In genomic region chr2:11203261-11203660, GRCm38 (mm10) we compare ENCODE assay signal across 18 mouse cellular contexts. TPM values are rescaled to one million over a fixed set of nuclear protein-coding genes. Genes with fewer than 3 reads are reported as not detected.
DNase-seq lines count a peak whose midpoint lies in the region; ATAC-seq lines count a peak whose summit lies in the region.
"Had no signal": no experiment of that assay in that cellular context is flagged by ENCODE, and none has a peak within 500 bp of the region (broad histone marks: within the 10 kb centered on the region; RNA-seq: fewer than 3 reads in every experiment).

No protein-coding gene starts in this region.

- no peak overlapping the region for H3K4me3 ChIP-seq in embryonic facial prominence, embryonic 10.5 days
- no peak overlapping the region for H3K4me3 ChIP-seq in forebrain, embryonic 11.5 days (ENCODE audit: low read depth, low read length)
- H3K4me3 ChIP-seq: hindbrain, embryonic 13.5 days; limb, embryonic 10.5 days; liver, embryonic 15.5 days; neural tube, embryonic 12.5 days had no signal

- ATAC-seq in megakaryocyte-erythroid progenitor cell, adult 5-6 weeks (replicated peaks; ENCODE audit: low FRiP score, low TSS enrichment, poor library complexity, severe bottlenecking): peak; percentile 55
- ATAC-seq in forebrain, embryonic 11.5 days (replicated peaks; ENCODE audit: low FRiP score): no peak
- ATAC-seq: forebrain, embryonic 14.5 days had no signal

- H3K27ac ChIP-seq in embryonic facial prominence, embryonic 10.5 days (replicated peaks): peak overlapping the region; percentile 30; the same call in 1 of the 2 replicates
- no peak overlapping the region for H3K27ac ChIP-seq in forebrain, embryonic 11.5 days (ENCODE audit: low read depth, low read length)
- H3K27ac ChIP-seq: hindbrain, embryonic 13.5 days; liver, embryonic 15.5 days; neural tube, embryonic 12.5 days had no signal

- no peaks in the 10 kb centered on the region for H3K36me3 ChIP-seq in embryonic facial prominence, embryonic 10.5 days (replicated peaks)
- no peaks in the 10 kb centered on the region for H3K36me3 ChIP-seq in forebrain, embryonic 11.5 days (ENCODE audit: control insufficient read depth, insufficient read depth, low read length)
- H3K36me3 ChIP-seq: hindbrain, embryonic 13.5 days; limb, embryonic 10.5 days; liver, embryonic 15.5 days; neural tube, embryonic 12.5 days had no signal

- no peak overlapping the region for H3K4me2 ChIP-seq in forebrain, embryonic 11.5 days (ENCODE audit: low read depth, low read length, severe bottlenecking)
- H3K4me2 ChIP-seq: hindbrain, embryonic 13.5 days; liver, embryonic 15.5 days; midbrain, embryonic 11.5 days; neural tube, embryonic 12.5 days had no signal

- peaks cover 12% of the 10 kb centered on the region for H3K4me1 ChIP-seq in embryonic facial prominence, embryonic 10.5 days
- H3K4me1 ChIP-seq in forebrain, embryonic 11.5 days (replicated peaks; ENCODE audit: control insufficient read depth, insufficient read depth, low read length): no peaks in the 10 kb centered on the region
- H3K4me1 ChIP-seq: hindbrain, embryonic 13.5 days; liver, embryonic 15.5 days; neural tube, embryonic 12.5 days had no signal

- WGBS in embryonic facial prominence, embryonic 10.5 days: 60% methylated on average over 5 of the region's 5 CpGs
- 74% methylated on average over 5 of the region's 5 CpGs for WGBS in forebrain, embryonic 11.5 days

- no peaks in the 10 kb centered on the region for H3K9me3 ChIP-seq in embryonic facial prominence, embryonic 10.5 days
- H3K9me3 ChIP-seq in forebrain, embryonic 11.5 days (ENCODE audit: control insufficient read depth, low read length): no peaks in the 10 kb centered on the region
- H3K9me3 ChIP-seq: hindbrain, embryonic 13.5 days; limb, embryonic 10.5 days; liver, embryonic 15.5 days; neural tube, embryonic 12.5 days had no signal

- peak; percentile 8 for DNase-seq in 416B (ENCODE audit: low read depth)
- peak; percentile 65 for DNase-seq in CD4-positive, CD25-positive, alpha-beta regulatory T cell, adult 2 months (ENCODE audit: low read depth, low spot score)
- DNase-seq in embryonic facial prominence, embryonic 10.5 days (ENCODE audit: low spot score): no peak
- no peak for DNase-seq in forebrain, embryonic 11.5 days (ENCODE audit: low spot score)
- no peak for DNase-seq in layer of hippocampus, adult 11-12 months (ENCODE audit: low spot score)
- no peak for DNase-seq in left cerebral cortex, adult 9 months (ENCODE audit: low spot score in 2 of 2)
- DNase-seq: adrenal gland, adult 8-10 months; cerebellum, adult 2 months; kidney, adult 11 months; kidney, postnatal 10 days; lung, postnatal 14 days had no signal

- no peaks in the 10 kb centered on the region for H3K27me3 ChIP-seq in embryonic facial prominence, embryonic 10.5 days (replicated peaks; ENCODE audit: low read depth, poor library complexity, severe bottlenecking)
- no peaks in the 10 kb centered on the region for H3K27me3 ChIP-seq in forebrain, embryonic 11.5 days (ENCODE audit: control insufficient read depth, insufficient read depth, low read length)
- H3K27me3 ChIP-seq: hindbrain, embryonic 13.5 days; liver, embryonic 15.5 days; neural tube, embryonic 12.5 days had no signal

- no peak overlapping the region for H3K9ac ChIP-seq in forebrain, embryonic 11.5 days (ENCODE audit: low read length)
- H3K9ac ChIP-seq: hindbrain, embryonic 13.5 days; liver, embryonic 15.5 days; neural tube, embryonic 12.5 days had no signal

RNA-seq across cellular contexts. Expression of gene Prkcq, which starts 31.4 kb away (rescaled TPM):
- polyA plus RNA-seq in embryonic facial prominence, embryonic 10.5 days (2016; fragmentation: Nextera tagmentation; extraction: Ambion mirVana): 1.6 and 1.9 TPM in 2 replicates
- total RNA-seq in megakaryocyte-erythroid progenitor cell, adult 5-6 weeks (2014; fragmentation: Nextera tagmentation): 6.9 and 18.0 TPM in 2 replicates
- total RNA-seq in megakaryocyte-erythroid progenitor cell, adult 5-6 weeks (2017): 8.5 and 14.4 TPM in 2 replicates
- polyA plus RNA-seq in forebrain, embryonic 11.5 days (2014; fragmentation: Nextera tagmentation; extraction: Ambion mirVana): 1.4 TPM in 2 replicates

Comparison
In these comparisons a context has a peak if more than half of its experiments do, and no peak if none do; other contexts are left out.
1. DNase-seq: peak in 416B (single experiment) and CD4-positive, CD25-positive, alpha-beta regulatory T cell, adult 2 months (single experiment); none in embryonic facial prominence, embryonic 10.5 days (single experiment), forebrain, embryonic 11.5 days (single experiment), layer of hippocampus, adult 11-12 months (single experiment) and left cerebral cortex, adult 9 months (0 of 2).